8 mouse cellular contexts compared by ENCODE assay signal in the genomic region with DNA sequence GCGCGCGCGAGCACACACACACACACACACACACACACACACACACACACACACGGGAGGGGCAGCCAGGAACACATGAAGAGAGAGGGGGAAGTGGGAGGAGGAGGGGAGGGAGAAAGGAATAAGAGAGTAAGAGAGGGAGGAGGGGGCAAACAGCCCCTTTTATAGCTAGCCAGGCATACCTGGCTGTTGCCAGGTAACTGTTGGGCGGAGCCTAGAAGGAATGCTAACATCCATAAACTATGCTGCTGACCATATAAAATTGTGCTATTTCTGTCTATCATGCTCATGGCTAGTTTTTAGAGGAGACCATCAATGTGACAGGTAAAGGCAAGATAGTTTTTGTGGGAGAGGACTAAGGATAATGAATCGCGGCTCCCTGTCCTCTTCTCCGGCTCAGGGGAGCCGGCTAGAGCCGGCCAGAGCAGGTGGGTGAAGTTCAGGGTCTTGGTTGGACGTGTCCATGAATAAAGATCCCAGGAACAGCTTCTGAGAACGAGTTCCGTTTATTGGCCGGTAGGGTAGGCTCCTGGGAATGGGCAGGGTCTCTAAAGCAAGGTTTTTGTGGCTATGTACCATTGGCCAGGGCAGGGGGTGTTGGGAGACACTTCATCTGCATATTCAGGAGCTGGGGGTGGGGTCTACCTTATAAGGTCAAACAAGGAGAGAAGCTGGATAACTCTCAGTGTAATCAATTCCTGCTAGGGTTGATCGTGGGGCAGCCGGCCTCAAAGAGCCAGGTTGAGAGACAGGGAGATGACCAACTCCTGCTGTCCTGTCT. TPM values are rescaled to one million over a fixed set of nuclear protein-coding genes. Genes with fewer than 3 reads are reported as not detected.
DNase-seq lines count a peak whose midpoint lies in the region; ATAC-seq lines count a peak whose summit lies in the region.

No protein-coding gene starts in this region.

- H3K9ac ChIP-seq in forebrain, embryonic 14.5 days (ENCODE audit: low read length), result no peak overlapping the region
- H3K9ac ChIP-seq in stomach, embryonic 15.5 days, result no peak overlapping the region

- DNase-seq in forebrain, embryonic 14.5 days (ENCODE audit: low spot score), result no peak
- DNase-seq in liver, result peak; percentile 37
- no peak for DNase-seq in cerebellum, adult 11 months
- no peak for DNase-seq in adrenal gland, adult (ENCODE audit: inconsistent age in 2 of 2, low spot score in 1 of 2)

- 28% methylated on average over 16 of the region's 17 CpGs for WGBS in forebrain, embryonic 14.5 days
- 25% methylated on average over 17 of the region's 17 CpGs for WGBS in stomach, embryonic 15.5 days

- peak overlapping the region; percentile 64 for H3K4me3 ChIP-seq in megakaryocyte, embryonic 14.5 days (replicated peaks)
- H3K4me3 ChIP-seq in forebrain, embryonic 14.5 days (ENCODE audit: low read depth, low read length), result no peak overlapping the region
- H3K4me3 ChIP-seq in stomach, embryonic 15.5 days (replicated peaks), result peak overlapping the region; percentile 19

- no peaks in the 10 kb centered on the region for H3K9me3 ChIP-seq in megakaryocyte, embryonic 14.5 days
- H3K9me3 ChIP-seq in forebrain, embryonic 14.5 days (replicated peaks; ENCODE audit: control insufficient read depth, low read length), result no peaks in the 10 kb centered on the region
- no peaks in the 10 kb centered on the region for H3K9me3 ChIP-seq in stomach, embryonic 15.5 days

- H3K4me1 ChIP-seq in megakaryocyte, embryonic 14.5 days, result peaks cover 32% of the 10 kb centered on the region
- H3K4me1 ChIP-seq in forebrain, embryonic 14.5 days (ENCODE audit: control insufficient read depth, insufficient read depth, low read length), result no peaks in the 10 kb centered on the region
- no peaks in the 10 kb centered on the region for H3K4me1 ChIP-seq in stomach, embryonic 15.5 days

- no peak overlapping the region for H3K27ac ChIP-seq in forebrain, embryonic 14.5 days (ENCODE audit: low read depth, low read length)
- H3K27ac ChIP-seq in stomach, embryonic 15.5 days, result no peak overlapping the region

- no peaks in the 10 kb centered on the region for H3K36me3 ChIP-seq in megakaryocyte, embryonic 14.5 days (replicated peaks; ENCODE audit: low read length)
- no peaks in the 10 kb centered on the region for H3K36me3 ChIP-seq in forebrain, embryonic 14.5 days (ENCODE audit: control insufficient read depth, insufficient read depth, low read length)
- H3K36me3 ChIP-seq in stomach, embryonic 15.5 days, result no peaks in the 10 kb centered on the region

- H3K27me3 ChIP-seq in megakaryocyte, embryonic 14.5 days (replicated peaks), result peaks cover 11% of the 10 kb centered on the region
- no peaks in the 10 kb centered on the region for H3K27me3 ChIP-seq in forebrain, embryonic 14.5 days (replicated peaks; ENCODE audit: control insufficient read depth, insufficient read depth, low read length)
- H3K27me3 ChIP-seq in stomach, embryonic 15.5 days (replicated peaks), result no peaks in the 10 kb centered on the region

- no peak for ATAC-seq in megakaryocyte, adult 5-6 weeks (ENCODE audit: poor library complexity, severe bottlenecking)
- no peak for ATAC-seq in forebrain, embryonic 14.5 days
- ATAC-seq in stomach, embryonic 15.5 days (ENCODE audit: insufficient read depth, low FRiP score, low read depth), result no peak; the same call in 1 of the 2 replicates
- ATAC-seq in CD4-positive, CD25-positive, alpha-beta regulatory T cell, adult 4 months, result no peak

- H3K4me2 ChIP-seq in forebrain, embryonic 14.5 days (ENCODE audit: low read length), result peak overlapping the region; percentile 8; the same call in 1 of the 2 replicates
- peak overlapping the region; percentile 43 for H3K4me2 ChIP-seq in stomach, embryonic 15.5 days

RNA-seq across cellular contexts. Expression of gene Trub1, which starts 34.7 kb away (rescaled TPM):
- 2.2 and 16.0 TPM in 2 replicates for polyA plus RNA-seq in megakaryocyte, embryonic 14.5 days (2012; ENCODE audit: insufficient read depth, low replicate concordance)
- 2.1 and 3.9 TPM in 2 replicates for total RNA-seq in megakaryocyte, adult 5-6 weeks (2015)
- total RNA-seq in megakaryocyte, adult 5-6 weeks (2017), result 3.5 and 3.6 TPM in 2 replicates
- polyA plus RNA-seq in forebrain, embryonic 14.5 days (2014; fragmentation: Nextera tagmentation; extraction: Ambion mirVana), result 14.9 and 15.4 TPM in 2 replicates
- polyA plus RNA-seq in stomach, embryonic 15.5 days (2015; fragmentation: Nextera tagmentation; extraction: Ambion mirVana), result 22.4 and 24.7 TPM in 2 replicates
- 10 to 100 TPM; 12.6 to 12.9 TPM for polyA plus RNA-seq in CD4-positive, CD25-positive, alpha-beta regulatory T cell, adult 4 months (2017; shearing (Covaris generic))

RNA-seq across cellular contexts. Expression of gene Fam160b1, which starts 57.5 kb away (rescaled TPM):
- polyA plus RNA-seq in megakaryocyte, embryonic 14.5 days (2012; ENCODE audit: insufficient read depth, low replicate concordance), result 2.9 TPM in 2 replicates
- 28.7 and 29.0 TPM in 2 replicates for total RNA-seq in megakaryocyte, adult 5-6 weeks (2015)
- total RNA-seq in megakaryocyte, adult 5-6 weeks (2017), result 18.4 and 18.8 TPM in 2 replicates
- 12.7 and 15.0 TPM in 2 replicates for polyA plus RNA-seq in forebrain, embryonic 14.5 days (2014; fragmentation: Nextera tagmentation; extraction: Ambion mirVana)
- 13.9 and 14.3 TPM in 2 replicates for polyA plus RNA-seq in stomach, embryonic 15.5 days (2015; fragmentation: Nextera tagmentation; extraction: Ambion mirVana)
- 1 to 10 TPM; 8.1 to 8.7 TPM for polyA plus RNA-seq in CD4-positive, CD25-positive, alpha-beta regulatory T cell, adult 4 months (2017; shearing (Covaris generic))
